Mouse (Mus musculus) kidney, adult 11 months (tissue): ENCODE measurements around the gene Hoxc11.
A peak's percentile ranks its signal among the peaks of the same experiment; 100 is the strongest.

Experiments
- DNase-seq: peaks from one replicate; pipeline ENCODE4 v3.0.0; 2022

Hoxc11 gene

GRCm38 (mm10) chr15:102984925-102985324 lies 30.7 kb downstream of the Hoxc11 start:
- no peak for DNase-seq

GRCm38 (mm10) chr15:102987124-102987833 lies 33.1 kb downstream of the Hoxc11 start:
- DNase-seq, result peak; percentile 88

- DNase-seq, result no peak
These were observed 33.9 kb downstream of the Hoxc11 start for GRCm38 (mm10) chr15:102988078-102988477.

- no peak for DNase-seq
These were observed 36.5 kb downstream of the Hoxc11 start, which contains the start of gene Hoxc8 for GRCm38 (mm10) chr15:102990461-102991397. Gene Hoxc8, plus strand, starts transcription at chr15:102990607.

GRCm38 (mm10) chr15:102991782-102992181 lies 37.6 kb downstream of the Hoxc11 start:
- DNase-seq, result no peak

- no peak for DNase-seq
These were observed 38.0 kb downstream of the Hoxc11 start for GRCm38 (mm10) chr15:102992206-102992605.

- DNase-seq, result no peak
These were observed 38.6 kb downstream of the Hoxc11 start for GRCm38 (mm10) chr15:102992863-102993262.

- DNase-seq, result no peak
These were observed 42.3 kb downstream of the Hoxc11 start for GRCm38 (mm10) chr15:102996548-102996947.

GRCm38 (mm10) chr15:102997431-102997830 lies 43.2 kb downstream of the Hoxc11 start:
- DNase-seq, result no peak

- DNase-seq, result peak; percentile 68
These were observed 43.7 kb downstream of the Hoxc11 start, which contains the start of gene Hoxc6 for GRCm38 (mm10) chr15:102997939-102998355. Gene Hoxc6, plus strand, starts transcription at chr15:102998257.

- no peak for DNase-seq
These were observed 44.5 kb downstream of the Hoxc11 start for GRCm38 (mm10) chr15:102998608-102999182.

- peak; percentile 94 for DNase-seq
These were observed 45.1 kb downstream of the Hoxc11 start for GRCm38 (mm10) chr15:102999183-102999831.

GRCm38 (mm10) chr15:102999955-103000354 lies 45.7 kb downstream of the Hoxc11 start:
- DNase-seq, result no peak

GRCm38 (mm10) chr15:103000501-103000901 lies 46.3 kb downstream of the Hoxc11 start:
- no peak for DNase-seq

- no peak for DNase-seq
These were observed 47.1 kb downstream of the Hoxc11 start for GRCm38 (mm10) chr15:103001370-103001769.

GRCm38 (mm10) chr15:103002156-103002555 lies 47.9 kb downstream of the Hoxc11 start:
- no peak for DNase-seq

GRCm38 (mm10) chr15:103002821-103003448 lies 48.7 kb downstream of the Hoxc11 start:
- no peak for DNase-seq

- no peak for DNase-seq
These were observed 51.1 kb downstream of the Hoxc11 start for GRCm38 (mm10) chr15:103005308-103005707.

GRCm38 (mm10) chr15:103005797-103006196 lies 51.6 kb downstream of the Hoxc11 start:
- no peak for DNase-seq

- no peak for DNase-seq
These were observed 52.1 kb downstream of the Hoxc11 start for GRCm38 (mm10) chr15:103006326-103006725.
